Mouse (Mus musculus) cortical plate, adult 2 months (tissue): Measurements from ENCODE around the gene Rab11a.

Source experiments
- CTCF ChIP-seq: fragments of 200-500 bp; IDR thresholded peaks from 2 replicates; pipeline ENCODE4 v1.5.1; 2011; ENCODE audit warnings: mild to moderate bottlenecking, control low read depth, low read length; ENCODE audit not compliant: insufficient read depth; ENCODE audit errors: extremely low read depth
- POLR2A ChIP-seq: fragments of 200-500 bp; IDR thresholded peaks from 2 replicates; pipeline ENCODE4 v1.6.1; 2011; ENCODE audit warnings: mild to moderate bottlenecking, low read length, control low read depth; ENCODE audit not compliant: insufficient read depth; ENCODE audit errors: extremely low read depth

GRCm38 (mm10) chr9:64687122-64688014 is 50.2 kb downstream of the Rab11a start:
- TF ChIP-seq POLR2A (no peak), CTCF (no peak)
